Mouse (Mus musculus): ENCODE data around the gene Galnt11.

Gene Galnt11

GRCm38 (mm10) chr5:25254491-25254890, 32.8 kb downstream of the Galnt11 start:
- DNase-seq (ENCODE audit: low spot score), result no peak

- no peak for DNase-seq (ENCODE audit: low spot score)
Measured at GRCm38 (mm10) chr5:25256686-25257085, 35.0 kb downstream of the Galnt11 start.

- no peak for DNase-seq (ENCODE audit: low spot score)
Measured at GRCm38 (mm10) chr5:25261452-25261851, 39.7 kb downstream of the Galnt11 start.

- DNase-seq (ENCODE audit: low spot score), result no peak
Measured at GRCm38 (mm10) chr5:25262266-25262665, 40.6 kb downstream of the Galnt11 start.

GRCm38 (mm10) chr5:25268258-25268888, 46.7 kb downstream of the Galnt11 start:
- DNase-seq (ENCODE audit: low spot score), result no peak

GRCm38 (mm10) chr5:25275629-25276028, 53.9 kb downstream of the Galnt11 start:
- no peak for DNase-seq (ENCODE audit: low spot score)

GRCm38 (mm10) chr5:25276365-25276764, 54.7 kb downstream of the Galnt11 start:
- DNase-seq (ENCODE audit: low spot score), result no peak

- DNase-seq (ENCODE audit: low spot score), result no peak
Measured at GRCm38 (mm10) chr5:25283988-25284387, 62.3 kb downstream of the Galnt11 start.

- DNase-seq (ENCODE audit: low spot score), result peak; percentile 18
Measured at GRCm38 (mm10) chr5:25296830-25297229, 75.1 kb downstream of the Galnt11 start.

- no peak for DNase-seq (ENCODE audit: low spot score)
Measured at GRCm38 (mm10) chr5:25310226-25310625, 88.5 kb downstream of the Galnt11 start.

GRCm38 (mm10) chr5:25313881-25314280, 92.2 kb downstream of the Galnt11 start:
- DNase-seq (ENCODE audit: low spot score), result no peak

Measured in testis, postnatal 14 days (tissue).